Mouse (Mus musculus): ENCODE measurements around the gene Cped1.

GRCm38 (mm10) chr6:21949226-21949731 lies 36.4 kb upstream of the Cped1 start, which contains the start of gene Ing3:
- TF ChIP-seq CTCF (IDR thresholded peaks at IDR 0.05; ENCODE audit: low read depth): no peak
- TF ChIP-seq EP300 (IDR thresholded peaks at IDR 0.05; ENCODE audit: low read depth): no peak; the same call in 1 of the 2 replicates
